Mouse (Mus musculus): ENCODE measurements around the gene Pex11g. TPM values are rescaled to one million over a fixed set of nuclear protein-coding genes. Genes with fewer than 3 reads are reported as not detected.
A peak's percentile ranks its signal among the peaks of the same experiment; 100 is the strongest.

Gene Pex11g
- polyA plus RNA-seq, 1 experiment = 3.1 TPM

- Histone ChIP-seq H3K4me1 (ENCODE audit: control insufficient read depth, insufficient read depth, low read length) (peaks cover 5% of the 10 kb centered on the region), H3K4me3 (ENCODE audit: insufficient read depth, low read length) (no peak overlapping the region), H3K27ac (ENCODE audit: insufficient read depth, low read depth, low read length) (no peak overlapping the region)
- no peak for TF ChIP-seq POLR2A (IDR thresholded peaks at IDR 0.05; ENCODE audit: borderline replicate concordance, low read depth, low read length)
Measured at GRCm38 (mm10) chr8:3482240-3482740, 14.8 kb upstream of the Pex11g start.

GRCm38 (mm10) chr8:3481605-3482004 lies 14.1 kb upstream of the Pex11g start:
- Histone ChIP-seq H3K4me1 (ENCODE audit: control insufficient read depth, insufficient read depth, low read length) (peaks cover 5% of the 10 kb centered on the region), H3K27ac (ENCODE audit: insufficient read depth, low read depth, low read length) (no peak overlapping the region), H3K4me3 (ENCODE audit: insufficient read depth, low read length) (peak overlapping the region; percentile 21; the same call in 1 of the 2 replicates)
- TF ChIP-seq POLR2A (IDR thresholded peaks at IDR 0.05; ENCODE audit: borderline replicate concordance, low read depth, low read length) (no peak), CTCF (IDR thresholded peaks at IDR 0.05; ENCODE audit: low read depth, low read length) (no peak)

- H3K4me1 ChIP-seq (ENCODE audit: control insufficient read depth, insufficient read depth, low read length) = peaks cover 7% of the 10 kb centered on the region
- no peak overlapping the region for H3K4me3 ChIP-seq (ENCODE audit: insufficient read depth, low read length)
- H3K27ac ChIP-seq (ENCODE audit: insufficient read depth, low read depth, low read length) = no peak overlapping the region
- TF ChIP-seq CTCF (IDR thresholded peaks at IDR 0.05; ENCODE audit: low read depth, low read length) (no peak), POLR2A (IDR thresholded peaks at IDR 0.05; ENCODE audit: borderline replicate concordance, low read depth, low read length) (no peak)
Measured at GRCm38 (mm10) chr8:3480221-3480785, 12.8 kb upstream of the Pex11g start.

- Histone ChIP-seq H3K4me3 (ENCODE audit: insufficient read depth, low read length) (peak overlapping the region; percentile 31), H3K4me1 (ENCODE audit: control insufficient read depth, insufficient read depth, low read length) (peaks cover 2% of the 10 kb centered on the region; the same call in 1 of the 2 replicates), H3K27ac (ENCODE audit: insufficient read depth, low read depth, low read length) (no peak overlapping the region)
- TF ChIP-seq CTCF (IDR thresholded peaks at IDR 0.05; ENCODE audit: low read depth, low read length) (no peak), POLR2A (IDR thresholded peaks at IDR 0.05; ENCODE audit: borderline replicate concordance, low read depth, low read length) (no peak)
Measured at GRCm38 (mm10) chr8:3475715-3476429, 8.4 kb upstream of the Pex11g start.

- no peak within 1 kb of the TSS for H3K4me3 ChIP-seq (ENCODE audit: insufficient read depth, low read length)
- H3K4me1 ChIP-seq (ENCODE audit: control insufficient read depth, insufficient read depth, low read length) = peaks cover 7% of the 10 kb centered on the region
- no peak for TF ChIP-seq CTCF (IDR thresholded peaks at IDR 0.05; ENCODE audit: low read depth, low read length)
- TF ChIP-seq POLR2A (IDR thresholded peaks at IDR 0.05; ENCODE audit: borderline replicate concordance, low read depth, low read length) = no peak
- H3K27ac ChIP-seq (ENCODE audit: insufficient read depth, low read depth, low read length) = no peak within 1 kb of the TSS
Measured at GRCm38 (mm10) chr8:3470562-3470961, 3.1 kb upstream of the Pex11g start, which contains the start of gene Tex45. Gene Tex45, plus strand, starts transcription at chr8:3470862.

GRCm38 (mm10) chr8:3468838-3469237 lies 1.4 kb upstream of the Pex11g start:
- H3K4me3 ChIP-seq (ENCODE audit: insufficient read depth, low read length) = no peak overlapping the region

GRCm38 (mm10) chr8:3467886-3468545 lies 536 bp upstream of the Pex11g start:
- no peak overlapping the region for H3K27ac ChIP-seq (ENCODE audit: insufficient read depth, low read depth, low read length)
- no peak for TF ChIP-seq POLR2A (IDR thresholded peaks at IDR 0.05; ENCODE audit: borderline replicate concordance, low read depth, low read length)
- no peak for TF ChIP-seq CTCF (IDR thresholded peaks at IDR 0.05; ENCODE audit: low read depth, low read length)
- H3K4me1 ChIP-seq (ENCODE audit: control insufficient read depth, insufficient read depth, low read length) = peaks cover 7% of the 10 kb centered on the region
- peak overlapping the region; percentile 65 for H3K4me3 ChIP-seq (ENCODE audit: insufficient read depth, low read length)

More at GRCm38 (mm10) chr8:3468838-3469237, 1.4 kb upstream of the Pex11g start:
- Histone ChIP-seq H3K4me1 (ENCODE audit: control insufficient read depth, insufficient read depth, low read length) (peaks cover 7% of the 10 kb centered on the region), H3K27ac (ENCODE audit: insufficient read depth, low read depth, low read length) (no peak overlapping the region)
- TF ChIP-seq CTCF (IDR thresholded peaks at IDR 0.05; ENCODE audit: low read depth, low read length) = no peak
- TF ChIP-seq POLR2A (IDR thresholded peaks at IDR 0.05; ENCODE audit: borderline replicate concordance, low read depth, low read length) = no peak

- Histone ChIP-seq H3K4me3 (ENCODE audit: insufficient read depth, low read length) (no peak overlapping the region), H3K4me1 (ENCODE audit: control insufficient read depth, insufficient read depth, low read length) (peaks cover 7% of the 10 kb centered on the region), H3K27ac (ENCODE audit: insufficient read depth, low read depth, low read length) (no peak overlapping the region)
- TF ChIP-seq CTCF (IDR thresholded peaks at IDR 0.05; ENCODE audit: low read depth, low read length) (no peak), POLR2A (IDR thresholded peaks at IDR 0.05; ENCODE audit: borderline replicate concordance, low read depth, low read length) (no peak)
Measured at GRCm38 (mm10) chr8:3464309-3464708, 3.2 kb downstream of the Pex11g start.

- peaks cover 6% of the 10 kb centered on the region for H3K4me1 ChIP-seq (ENCODE audit: control insufficient read depth, insufficient read depth, low read length)
- no peak for TF ChIP-seq CTCF (IDR thresholded peaks at IDR 0.05; ENCODE audit: low read depth, low read length)
- TF ChIP-seq POLR2A (IDR thresholded peaks at IDR 0.05; ENCODE audit: borderline replicate concordance, low read depth, low read length) = no peak
- H3K27ac ChIP-seq (ENCODE audit: insufficient read depth, low read depth, low read length) = no peak overlapping the region
- no peak overlapping the region for H3K4me3 ChIP-seq (ENCODE audit: insufficient read depth, low read length)
Measured at GRCm38 (mm10) chr8:3463248-3463647, 4.2 kb downstream of the Pex11g start.

GRCm38 (mm10) chr8:3451992-3452391 lies 15.5 kb downstream of the Pex11g start:
- TF ChIP-seq POLR2A (IDR thresholded peaks at IDR 0.05; ENCODE audit: borderline replicate concordance, low read depth, low read length) (no peak), CTCF (IDR thresholded peaks at IDR 0.05; ENCODE audit: low read depth, low read length) (no peak)
- H3K4me1 ChIP-seq (ENCODE audit: control insufficient read depth, insufficient read depth, low read length) = no peaks in the 10 kb centered on the region
- H3K27ac ChIP-seq (ENCODE audit: insufficient read depth, low read depth, low read length) = no peak overlapping the region
- no peak overlapping the region for H3K4me3 ChIP-seq (ENCODE audit: insufficient read depth, low read length)

All from bone marrow macrophage, adult 2 months (primary cell).